Mouse (Mus musculus): ENCODE measurements around the gene Gys2. TPM values are rescaled to one million over a fixed set of nuclear protein-coding genes. Genes with fewer than 3 reads are reported as not detected.

Gene Gys2
- polyA plus RNA-seq, 1 experiment from 2014 or later, result 0.07 TPM

DNA sequence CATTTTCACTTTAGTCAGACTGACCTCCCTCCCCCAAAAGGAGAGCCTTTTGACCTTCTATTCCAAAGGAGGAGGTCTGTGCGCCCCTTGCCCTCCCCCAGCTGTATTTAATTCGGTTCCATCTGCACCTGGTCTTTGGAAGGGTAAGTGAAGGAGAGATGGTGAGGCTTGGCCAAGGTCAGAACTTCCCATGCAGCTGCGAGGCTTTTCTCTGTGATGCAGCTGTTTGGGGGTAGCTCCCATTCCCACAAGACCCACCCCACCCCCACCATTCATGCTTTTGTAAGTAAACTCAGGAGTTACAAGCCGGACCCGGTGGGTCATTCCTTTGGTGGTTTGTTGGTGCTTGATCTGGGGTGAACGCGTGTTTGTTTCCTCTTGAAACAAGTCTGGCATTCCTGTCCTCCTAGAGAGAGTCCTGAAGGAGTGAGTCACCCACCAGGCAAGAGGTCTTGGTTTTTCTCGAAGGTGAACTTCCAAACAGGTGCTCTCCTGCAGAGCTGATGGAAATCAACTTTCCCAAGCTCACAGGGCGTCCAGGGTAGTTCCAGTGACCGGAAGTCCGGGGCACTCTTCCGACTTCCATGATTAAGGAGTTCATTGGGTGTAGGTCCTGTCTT lies 38.7 kb upstream of the Gys2 start:
- ATAC-seq (ENCODE audit: low FRiP score, low TSS enrichment), result no peak
- WGBS, result 34% methylated on average over 12 of the region's 12 CpGs
- no peak overlapping the region for H3K9ac ChIP-seq (ENCODE audit: low read length)
- no peak for DNase-seq (ENCODE audit: low spot score)
- no peaks in the 10 kb centered on the region for H3K36me3 ChIP-seq (ENCODE audit: control insufficient read depth, insufficient read depth, low read length)
- no peak overlapping the region for H3K4me2 ChIP-seq (replicated peaks; ENCODE audit: low read depth)
- H3K9me3 ChIP-seq (ENCODE audit: control insufficient read depth, low read length), result no peaks in the 10 kb centered on the region
- no peak for TF ChIP-seq CTCF (IDR thresholded peaks at IDR 0.05; ENCODE audit: low read depth)
- TF ChIP-seq EP300 (optimal IDR thresholded peaks at IDR 0.05), result no peak
- H3K27ac ChIP-seq (replicated peaks), result no peak overlapping the region
- H3K4me1 ChIP-seq (replicated peaks; ENCODE audit: control insufficient read depth, insufficient read depth), result 0 out of 2 replicates have a peak, but pooled peaks cover 5% of the 10 kb centered on the region
- no peaks in the 10 kb centered on the region for H3K27me3 ChIP-seq (ENCODE audit: control insufficient read depth, insufficient read depth, low read length)
- H3K4me3 ChIP-seq (ENCODE audit: low read depth, low read length), result no peak overlapping the region

DNA sequence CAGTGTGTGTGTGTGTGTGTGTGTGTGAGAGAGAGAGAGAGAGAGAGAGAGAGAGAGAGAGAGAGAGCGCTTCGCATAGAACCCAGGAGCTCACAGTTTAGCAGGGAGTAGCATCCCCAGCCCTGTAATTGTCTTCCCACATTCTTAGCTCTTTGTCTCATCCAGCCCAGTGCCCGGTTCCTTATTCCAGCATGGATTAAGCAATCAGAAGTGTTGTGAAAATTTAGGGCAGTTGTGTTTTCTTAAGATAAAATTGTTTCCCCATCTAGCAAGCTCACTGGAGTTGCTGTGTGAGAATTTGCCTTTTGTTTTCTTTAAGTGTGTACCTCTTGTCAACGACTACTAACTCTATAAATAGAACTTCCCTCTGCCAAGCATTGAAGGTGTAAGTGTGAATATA lies 35.8 kb upstream of the Gys2 start:
- H3K4me1 ChIP-seq (replicated peaks; ENCODE audit: control insufficient read depth, insufficient read depth), result 0 out of 2 replicates have a peak, but pooled peaks cover 5% of the 10 kb centered on the region
- DNase-seq (ENCODE audit: low spot score) (no peak), ATAC-seq (ENCODE audit: low FRiP score, low TSS enrichment) (no peak)
- TF ChIP-seq CTCF (IDR thresholded peaks at IDR 0.05; ENCODE audit: low read depth), result no peak
- TF ChIP-seq EP300 (optimal IDR thresholded peaks at IDR 0.05), result no peak
- no peak overlapping the region for H3K4me2 ChIP-seq (replicated peaks; ENCODE audit: low read depth)
- H3K36me3 ChIP-seq (ENCODE audit: control insufficient read depth, insufficient read depth, low read length), result peaks cover 2% of the 10 kb centered on the region; the same call in 1 of the 2 replicates
- no peaks in the 10 kb centered on the region for H3K27me3 ChIP-seq (ENCODE audit: control insufficient read depth, insufficient read depth, low read length)
- no peak overlapping the region for H3K9ac ChIP-seq (ENCODE audit: low read length)
- WGBS, result 67% methylated on average over 4 of the region's 4 CpGs
- no peak overlapping the region for H3K4me3 ChIP-seq (ENCODE audit: low read depth, low read length)
- H3K9me3 ChIP-seq (ENCODE audit: control insufficient read depth, low read length), result no peaks in the 10 kb centered on the region
- H3K27ac ChIP-seq (replicated peaks), result no peak overlapping the region

DNA sequence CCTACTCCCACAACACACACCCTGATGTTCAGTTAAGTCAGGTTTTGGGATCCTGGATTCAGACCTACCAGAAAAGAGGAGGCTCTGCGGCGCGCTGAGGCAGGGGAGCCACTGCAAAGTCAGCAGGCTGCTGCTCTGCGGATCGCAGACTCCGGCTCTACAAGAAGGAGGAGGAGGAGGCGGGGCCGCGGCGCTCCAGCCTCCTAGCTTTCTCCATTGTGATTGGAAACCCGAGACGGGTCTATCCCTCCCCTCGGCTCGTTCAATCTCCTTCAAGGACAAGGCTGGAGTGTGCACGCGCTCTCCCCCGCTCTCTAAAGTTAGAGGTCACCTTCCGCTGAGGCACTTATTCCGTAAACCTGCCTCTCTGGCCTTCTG lies 34.9 kb upstream of the Gys2 start, which contains the start of gene Ldhb:
Gene Ldhb, minus strand, starts transcription at position 173 of the 378 bp plus-strand sequence.
- Histone ChIP-seq H3K27me3 (ENCODE audit: control insufficient read depth, insufficient read depth, low read length) (no peaks in the 10 kb centered on the region), H3K4me3 (ENCODE audit: low read depth, low read length) (peak within 1 kb of the TSS; percentile 50), H3K4me2 (replicated peaks; ENCODE audit: low read depth) (peak within 1 kb of the TSS; percentile 88), H3K27ac (replicated peaks) (peak within 1 kb of the TSS; percentile 65), H3K9ac (ENCODE audit: low read length) (peak within 1 kb of the TSS; percentile 63), H3K36me3 (ENCODE audit: control insufficient read depth, insufficient read depth, low read length) (peaks cover 2% of the 10 kb centered on the region; the same call in 1 of the 2 replicates), H3K4me1 (replicated peaks; ENCODE audit: control insufficient read depth, insufficient read depth) (0 out of 2 replicates have a peak, but pooled peaks cover 5% of the 10 kb centered on the region), H3K9me3 (ENCODE audit: control insufficient read depth, low read length) (no peaks in the 10 kb centered on the region)
- TF ChIP-seq EP300 (optimal IDR thresholded peaks at IDR 0.05) (no peak), CTCF (IDR thresholded peaks at IDR 0.05; ENCODE audit: low read depth) (no peak)
- DNase-seq (ENCODE audit: low spot score) (peak; percentile 92), ATAC-seq (ENCODE audit: low FRiP score, low TSS enrichment) (peak; percentile 99)
- 0% methylated on average over 16 of the region's 19 CpGs for WGBS

DNA sequence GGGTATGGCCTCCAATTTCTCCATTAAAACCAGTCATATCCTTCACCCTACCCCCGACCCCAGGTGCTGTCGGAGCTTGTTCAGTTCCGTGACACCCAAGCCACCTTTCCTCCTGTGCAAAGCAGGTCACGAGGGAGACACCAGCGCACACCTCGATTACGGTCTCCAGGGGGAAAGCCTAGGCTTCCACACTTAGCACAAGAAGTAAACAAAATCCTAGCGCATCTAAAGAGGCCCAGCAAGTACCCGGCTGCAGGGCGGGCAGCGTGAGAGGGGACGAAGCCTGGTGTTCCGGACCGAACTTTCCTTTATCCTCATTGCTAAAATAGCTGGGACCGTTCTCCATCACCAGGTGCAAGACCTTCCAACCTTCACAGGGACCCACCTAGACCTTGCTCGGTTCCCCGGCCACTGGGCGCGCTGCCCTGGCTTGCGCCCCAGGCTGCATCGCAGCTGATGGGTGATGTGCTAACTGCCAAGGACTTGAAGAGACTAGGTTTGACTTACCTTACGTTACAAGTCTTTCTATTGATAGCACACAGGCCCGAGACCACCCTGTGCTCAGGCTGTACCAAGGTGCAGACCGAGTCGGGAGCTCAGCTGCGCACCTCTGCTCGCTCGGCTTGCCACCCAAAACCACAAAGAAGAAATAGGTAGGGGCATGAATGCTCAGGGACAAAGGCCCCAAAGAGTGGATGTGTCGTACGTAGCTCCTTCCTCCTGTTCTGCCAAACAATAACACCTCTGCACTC lies 34.3 kb upstream of the Gys2 start:
- peak overlapping the region; percentile 65 for H3K27ac ChIP-seq (replicated peaks)
- H3K4me3 ChIP-seq (ENCODE audit: low read depth, low read length), result peak overlapping the region; percentile 50
- ATAC-seq (ENCODE audit: low FRiP score, low TSS enrichment), result peak; percentile 36
- H3K9me3 ChIP-seq (ENCODE audit: control insufficient read depth, low read length), result no peaks in the 10 kb centered on the region
- 0 out of 2 replicates have a peak, but pooled peaks cover 5% of the 10 kb centered on the region for H3K4me1 ChIP-seq (replicated peaks; ENCODE audit: control insufficient read depth, insufficient read depth)
- H3K4me2 ChIP-seq (replicated peaks; ENCODE audit: low read depth), result peak overlapping the region; percentile 88
- 3% methylated on average over 30 of the region's 30 CpGs for WGBS
- H3K27me3 ChIP-seq (ENCODE audit: control insufficient read depth, insufficient read depth, low read length), result no peaks in the 10 kb centered on the region
- DNase-seq (ENCODE audit: low spot score), result peak; percentile 32
- peak overlapping the region; percentile 63 for H3K9ac ChIP-seq (ENCODE audit: low read length)
- H3K36me3 ChIP-seq (ENCODE audit: control insufficient read depth, insufficient read depth, low read length), result peaks cover 2% of the 10 kb centered on the region; the same call in 1 of the 2 replicates
- no peak for TF ChIP-seq CTCF (IDR thresholded peaks at IDR 0.05; ENCODE audit: low read depth)
- TF ChIP-seq EP300 (optimal IDR thresholded peaks at IDR 0.05), result no peak

DNA sequence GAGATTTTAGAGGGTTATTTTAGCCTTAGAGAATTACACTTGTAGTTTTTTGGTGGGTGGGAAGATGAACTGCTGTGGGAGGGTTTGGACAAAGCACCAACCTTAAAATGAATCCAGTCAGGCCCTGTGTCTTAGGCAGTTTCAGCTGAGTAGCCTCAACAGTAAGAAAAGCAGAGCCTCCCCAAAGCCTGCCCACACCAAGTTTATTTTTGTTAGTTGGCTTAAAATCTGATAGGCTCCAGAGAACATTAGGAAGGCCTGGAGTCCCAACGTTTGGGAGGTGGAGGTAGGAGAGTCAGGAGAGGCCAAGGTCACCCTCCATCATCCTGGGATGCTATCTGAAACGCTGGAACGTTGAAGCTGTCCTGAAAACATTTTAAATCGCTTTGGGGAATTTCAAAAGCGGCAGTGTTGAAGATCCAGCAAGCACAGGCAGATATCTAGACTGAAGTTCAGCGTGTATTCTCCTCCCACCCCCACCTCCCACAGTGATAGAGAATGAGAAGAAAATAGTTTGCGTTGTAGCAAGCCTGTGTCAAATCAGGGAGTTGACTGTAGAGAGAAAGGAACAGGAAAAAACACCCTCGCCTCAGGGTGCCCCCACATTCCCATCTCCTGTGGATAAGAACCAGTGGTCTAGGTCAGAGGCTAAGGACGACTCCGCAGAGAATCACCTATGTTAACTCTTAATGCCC lies 33.6 kb upstream of the Gys2 start:
- Histone ChIP-seq H3K27me3 (ENCODE audit: control insufficient read depth, insufficient read depth, low read length) (no peaks in the 10 kb centered on the region), H3K9me3 (ENCODE audit: control insufficient read depth, low read length) (no peaks in the 10 kb centered on the region), H3K27ac (replicated peaks) (no peak overlapping the region; the same call in 1 of the 2 replicates), H3K4me2 (replicated peaks; ENCODE audit: low read depth) (peak overlapping the region; percentile 88), H3K4me3 (ENCODE audit: low read depth, low read length) (peak overlapping the region; percentile 50), H3K9ac (ENCODE audit: low read length) (peak overlapping the region; percentile 63), H3K4me1 (replicated peaks; ENCODE audit: control insufficient read depth, insufficient read depth) (0 out of 2 replicates have a peak, but pooled peaks cover 5% of the 10 kb centered on the region), H3K36me3 (ENCODE audit: control insufficient read depth, insufficient read depth, low read length) (peaks cover 2% of the 10 kb centered on the region; the same call in 1 of the 2 replicates)
- no peak for TF ChIP-seq EP300 (optimal IDR thresholded peaks at IDR 0.05)
- TF ChIP-seq CTCF (IDR thresholded peaks at IDR 0.05; ENCODE audit: low read depth), result no peak
- ATAC-seq (ENCODE audit: low FRiP score, low TSS enrichment), result no peak
- no peak for DNase-seq (ENCODE audit: low spot score)
- WGBS, result 12% methylated on average over 10 of the region's 10 CpGs

Data from stomach, postnatal 0 days (tissue).